Comparison of ENCODE assay signal across 18 mouse cellular contexts in genomic region chr1:170498645-170499044, GRCm38 (mm10).
DNase-seq lines count a peak whose midpoint lies in the region; ATAC-seq and TF ChIP-seq lines count a peak whose summit lies in the region.
"Had no signal": no experiment of that assay in that cellular context is flagged by ENCODE, and none has a peak within 500 bp of the region (broad histone marks: within the 10 kb centered on the region; RNA-seq: fewer than 3 reads in every experiment).

No protein-coding gene starts in this region.

- H3K27ac ChIP-seq in heart, embryonic 10.5 days = peak overlapping the region; percentile 65
- no peak overlapping the region for H3K27ac ChIP-seq in hindbrain, embryonic 10.5 days
- H3K27ac ChIP-seq in hindbrain, postnatal 0 days = no peak overlapping the region
- H3K27ac ChIP-seq in embryonic facial prominence, embryonic 12.5 days = no peak overlapping the region
- H3K27ac ChIP-seq: forebrain, embryonic 12.5 days; gastrocnemius, adult 2 months; hindbrain, embryonic 13.5 days; intestine, embryonic 15.5 days had no signal

- intact Hi-C loops in heart, postnatal 10 days (cut with DNase I) = no loop called here

- 30% methylated on average over 4 of the region's 4 CpGs for WGBS in heart, embryonic 10.5 days
- WGBS in hindbrain, embryonic 10.5 days = 23% methylated on average over 4 of the region's 4 CpGs
- 52% methylated on average over 4 of the region's 4 CpGs for WGBS in hindbrain, postnatal 0 days
- 19% methylated on average over 4 of the region's 4 CpGs for WGBS in embryonic facial prominence, embryonic 12.5 days

- H3K4me1 ChIP-seq in heart, embryonic 10.5 days = peaks cover 76% of the 10 kb centered on the region
- peaks cover 48% of the 10 kb centered on the region for H3K4me1 ChIP-seq in hindbrain, embryonic 10.5 days (replicated peaks)
- peaks cover 4% of the 10 kb centered on the region; the same call in 1 of the 2 replicates for H3K4me1 ChIP-seq in hindbrain, postnatal 0 days (ENCODE audit: insufficient read depth, low read length)
- peaks cover 19% of the 10 kb centered on the region; the same call in 1 of the 2 replicates for H3K4me1 ChIP-seq in embryonic facial prominence, embryonic 12.5 days

- H3K27me3 ChIP-seq in heart, embryonic 10.5 days (ENCODE audit: insufficient read depth, poor library complexity, severe bottlenecking) = no peaks in the 10 kb centered on the region
- H3K27me3 ChIP-seq in hindbrain, embryonic 10.5 days (ENCODE audit: insufficient read depth, poor library complexity, severe bottlenecking) = peaks cover 6% of the 10 kb centered on the region; the same call in 1 of the 2 replicates
- H3K27me3 ChIP-seq in hindbrain, postnatal 0 days (ENCODE audit: insufficient read depth, low read length) = no peaks in the 10 kb centered on the region
- no peaks in the 10 kb centered on the region for H3K27me3 ChIP-seq in embryonic facial prominence, embryonic 12.5 days
- H3K27me3 ChIP-seq: forebrain, embryonic 12.5 days; hindbrain, embryonic 13.5 days; intestine, embryonic 15.5 days had no signal

- ATAC-seq in hindbrain, postnatal 0 days = no peak
- ATAC-seq in embryonic facial prominence, embryonic 12.5 days (ENCODE audit: insufficient number of reproducible peaks, insufficient read depth, low FRiP score, low TSS enrichment) = peak; percentile 18; the same call in 1 of the 2 replicates
- ATAC-seq: forebrain, postnatal 0 days; intestine, embryonic 15.5 days had no signal

- no peak for DNase-seq in heart, embryonic 10.5 days (ENCODE audit: low spot score)
- DNase-seq in heart, postnatal 10 days = no peak
- DNase-seq in hindbrain, embryonic 10.5 days (ENCODE audit: low spot score) = peak; percentile 37
- no peak for DNase-seq in hindbrain, postnatal 0 days (ENCODE audit: low spot score)
- DNase-seq in embryo, embryonic 9.5 days (ENCODE audit: extremely low spot score) = peak; percentile 51
- no peak for DNase-seq in liver
- DNase-seq: adrenal gland, adult 2 months; adrenal gland, postnatal 36 days; cerebellum, adult 2 months; cerebellum, postnatal 10 days; forebrain, postnatal 0 days; gastrocnemius, adult 2 months; gastrocnemius, postnatal 25 days; kidney, adult 18-20 months had no signal

- H3K9ac ChIP-seq in hindbrain, postnatal 0 days (replicated peaks; ENCODE audit: low read length) = no peak overlapping the region
- no peak overlapping the region for H3K9ac ChIP-seq in embryonic facial prominence, embryonic 12.5 days
- H3K9ac ChIP-seq: forebrain, embryonic 12.5 days; forebrain, postnatal 0 days; hindbrain, embryonic 13.5 days; intestine, embryonic 15.5 days had no signal

- no peak overlapping the region for H3K4me3 ChIP-seq in heart, embryonic 10.5 days
- H3K4me3 ChIP-seq in hindbrain, embryonic 10.5 days = no peak overlapping the region
- no peak overlapping the region for H3K4me3 ChIP-seq in hindbrain, postnatal 0 days (ENCODE audit: low read length)
- H3K4me3 ChIP-seq in embryonic facial prominence, embryonic 12.5 days = no peak overlapping the region
- H3K4me3 ChIP-seq: forebrain, embryonic 12.5 days; gastrocnemius, adult 2 months; hindbrain, embryonic 13.5 days; intestine, embryonic 15.5 days had no signal

- no peak overlapping the region for H3K4me2 ChIP-seq in hindbrain, postnatal 0 days (ENCODE audit: low read depth, low read length)
- no peak overlapping the region for H3K4me2 ChIP-seq in embryonic facial prominence, embryonic 12.5 days (replicated peaks)
- H3K4me2 ChIP-seq: forebrain, embryonic 12.5 days; hindbrain, embryonic 13.5 days; intestine, embryonic 15.5 days had no signal

- no peaks in the 10 kb centered on the region for H3K9me3 ChIP-seq in heart, embryonic 10.5 days
- no peaks in the 10 kb centered on the region for H3K9me3 ChIP-seq in hindbrain, embryonic 10.5 days
- H3K9me3 ChIP-seq in hindbrain, postnatal 0 days (ENCODE audit: low read length) = no peaks in the 10 kb centered on the region
- no peaks in the 10 kb centered on the region for H3K9me3 ChIP-seq in embryonic facial prominence, embryonic 12.5 days
- H3K9me3 ChIP-seq: forebrain, embryonic 12.5 days; hindbrain, embryonic 13.5 days; intestine, embryonic 15.5 days had no signal

- no peaks in the 10 kb centered on the region for H3K36me3 ChIP-seq in heart, embryonic 10.5 days
- no peaks in the 10 kb centered on the region for H3K36me3 ChIP-seq in hindbrain, embryonic 10.5 days
- H3K36me3 ChIP-seq in hindbrain, postnatal 0 days (ENCODE audit: insufficient read depth, low read length) = no peaks in the 10 kb centered on the region
- no peaks in the 10 kb centered on the region for H3K36me3 ChIP-seq in embryonic facial prominence, embryonic 12.5 days
- H3K36me3 ChIP-seq: forebrain, embryonic 12.5 days; hindbrain, embryonic 13.5 days; intestine, embryonic 15.5 days had no signal

- TF ChIP-seq CTCF in hindbrain, postnatal 0 days (IDR thresholded peaks at IDR 0.05; ENCODE audit: low read depth) = no peak

Comparison
In these comparisons a context has a peak if more than half of its experiments do, and no peak if none do; other contexts are left out.
1. DNase-seq: peak in hindbrain, embryonic 10.5 days (single experiment) and embryo, embryonic 9.5 days (single experiment); none in heart, embryonic 10.5 days (single experiment), heart, postnatal 10 days (0 of 2), hindbrain, postnatal 0 days (single experiment) and liver (single experiment).